Mouse (Mus musculus) E14TG2a.4 (cell line): Measurements from ENCODE around the gene Reps1.

Experiments
- H3K27me3 ChIP-seq: 2 replicates; pipeline ENCODE4 v1.6.1; 2014; ENCODE audit warnings: low read length, control low read depth; ENCODE audit not compliant: insufficient read depth
- H3K36me3 ChIP-seq: 2 replicates; pipeline ENCODE4 v1.6.1; 2014; ENCODE audit warnings: low read length, control low read depth; ENCODE audit not compliant: insufficient read depth
- H3K4me1 ChIP-seq: replicated peaks from 2 replicates; pipeline ENCODE4 v1.6.1; 2014; ENCODE audit warnings: low read depth, low read length, control low read depth
- H3K4me3 ChIP-seq: replicated peaks from 2 replicates; pipeline ENCODE4 v1.5.1; 2014; ENCODE audit warnings: mild to moderate bottlenecking, low read length
- H3K9me3 ChIP-seq: 2 replicates; pipeline ENCODE4 v1.6.1; 2014; ENCODE audit warnings: low read length, control low read depth
- CTCF ChIP-seq: conservative IDR thresholded peaks from 2 replicates; pipeline ENCODE4 v1.5.1; 2014; ENCODE audit warnings: low read length
- NANOG ChIP-seq: IDR thresholded peaks from 2 replicates; pipeline ENCODE4 v1.6.1; 2014; ENCODE audit warnings: borderline replicate concordance, low read length, mixed read lengths
- POU5F1 ChIP-seq: IDR thresholded peaks from 2 replicates; pipeline ENCODE4 v1.6.1; 2014; ENCODE audit warnings: low read length, borderline replicate concordance

The Reps1 gene

DNA sequence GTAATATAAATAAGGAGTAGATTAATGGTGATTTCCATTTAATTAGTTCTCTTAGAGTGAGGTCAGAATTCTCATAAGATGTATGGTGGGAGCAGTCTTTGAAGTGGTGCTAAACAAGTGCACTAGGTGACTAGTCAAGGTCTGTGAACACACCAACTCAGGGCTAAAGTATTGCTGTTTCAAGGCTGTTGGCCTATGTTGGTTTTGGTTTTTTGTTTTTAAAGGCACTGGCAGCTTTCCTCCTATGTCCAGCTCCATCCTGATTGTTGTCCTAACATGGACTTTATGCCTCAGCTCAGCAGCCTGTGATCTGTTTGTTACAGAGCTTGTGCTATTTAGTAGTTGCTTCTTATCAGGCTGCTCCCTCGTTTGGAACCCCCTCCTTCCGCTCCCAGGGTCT, 13.2 kb downstream of the Reps1 start:
- no peak overlapping the region for H3K4me3 ChIP-seq
- no peaks in the 10 kb centered on the region for H3K27me3 ChIP-seq
- TF ChIP-seq NANOG = no peak
- no peak for TF ChIP-seq POU5F1
- TF ChIP-seq CTCF = no peak
- H3K4me1 ChIP-seq = peaks cover 7% of the 10 kb centered on the region; the same call in 1 of the 2 replicates
- H3K36me3 ChIP-seq = no peaks in the 10 kb centered on the region
- no peaks in the 10 kb centered on the region for H3K9me3 ChIP-seq

GRCm38 (mm10) chr10:18069576-18069975, 13.9 kb downstream of the Reps1 start:
- Histone ChIP-seq H3K4me3 (no peak overlapping the region), H3K9me3 (no peaks in the 10 kb centered on the region), H3K27me3 (no peaks in the 10 kb centered on the region), H3K36me3 (no peaks in the 10 kb centered on the region), H3K4me1 (peaks cover 7% of the 10 kb centered on the region; the same call in 1 of the 2 replicates)
- TF ChIP-seq POU5F1 = no peak
- TF ChIP-seq NANOG = no peak
- no peak for TF ChIP-seq CTCF

GRCm38 (mm10) chr10:18070144-18070543, 14.5 kb downstream of the Reps1 start:
- no peaks in the 10 kb centered on the region for H3K36me3 ChIP-seq
- H3K4me1 ChIP-seq = peaks cover 7% of the 10 kb centered on the region; the same call in 1 of the 2 replicates
- H3K9me3 ChIP-seq = no peaks in the 10 kb centered on the region
- no peak for TF ChIP-seq POU5F1
- no peak for TF ChIP-seq CTCF
- TF ChIP-seq NANOG = no peak
- H3K4me3 ChIP-seq = no peak overlapping the region
- no peaks in the 10 kb centered on the region for H3K27me3 ChIP-seq

DNA sequence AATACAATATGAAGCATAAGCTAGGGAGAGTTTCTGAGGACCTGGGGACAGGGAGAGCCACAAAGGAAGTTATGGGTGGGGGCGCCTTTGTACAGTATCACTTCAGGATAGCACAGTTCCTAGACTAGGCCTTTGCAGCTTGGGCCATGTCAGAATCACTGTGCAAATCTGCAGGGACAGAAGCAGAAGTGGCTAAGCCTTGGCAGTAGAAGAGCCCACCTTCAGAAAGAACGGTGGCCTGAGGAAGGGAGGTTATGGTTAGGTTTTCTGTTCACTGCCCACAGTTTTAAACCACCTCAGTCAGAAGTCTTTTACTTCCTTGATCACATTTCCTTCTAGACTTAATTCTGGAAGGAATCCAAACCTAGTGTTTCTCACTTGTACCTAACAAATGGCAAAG, 15.0 kb downstream of the Reps1 start:
- no peak for TF ChIP-seq NANOG
- Histone ChIP-seq H3K36me3 (no peaks in the 10 kb centered on the region), H3K27me3 (no peaks in the 10 kb centered on the region), H3K4me3 (no peak overlapping the region), H3K4me1 (peaks cover 7% of the 10 kb centered on the region; the same call in 1 of the 2 replicates), H3K9me3 (no peaks in the 10 kb centered on the region)

DNA sequence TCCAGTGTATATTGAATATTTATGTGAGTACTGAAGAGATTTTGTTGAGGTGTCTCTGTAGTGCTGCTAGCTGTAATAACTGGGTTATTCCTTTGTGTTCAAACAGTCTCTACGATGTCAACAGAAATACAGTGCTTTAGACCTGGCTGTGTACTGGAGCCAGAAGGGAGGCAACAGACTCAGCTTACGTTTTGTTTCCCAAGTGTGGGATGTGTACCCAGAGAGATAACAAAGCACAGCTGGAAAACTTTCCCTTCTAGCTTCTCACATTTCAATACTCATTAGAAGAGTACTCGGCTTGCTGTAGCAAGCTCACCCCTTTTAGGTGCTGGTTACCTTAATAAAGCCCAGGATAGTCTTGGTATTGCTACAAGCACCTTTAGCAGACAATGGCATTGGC, 17.2 kb downstream of the Reps1 start:
- Histone ChIP-seq H3K36me3 (peaks cover 8% of the 10 kb centered on the region), H3K27me3 (no peaks in the 10 kb centered on the region), H3K9me3 (no peaks in the 10 kb centered on the region), H3K4me1 (peaks cover 7% of the 10 kb centered on the region; the same call in 1 of the 2 replicates), H3K4me3 (no peak overlapping the region)
- TF ChIP-seq CTCF = no peak
- TF ChIP-seq POU5F1 = no peak
- no peak for TF ChIP-seq NANOG

GRCm38 (mm10) chr10:18074383-18075075, 18.9 kb downstream of the Reps1 start:
- Histone ChIP-seq H3K4me1 (peaks cover 7% of the 10 kb centered on the region; the same call in 1 of the 2 replicates), H3K27me3 (no peaks in the 10 kb centered on the region), H3K4me3 (no peak overlapping the region), H3K9me3 (no peaks in the 10 kb centered on the region), H3K36me3 (peaks cover 8% of the 10 kb centered on the region)
- TF ChIP-seq CTCF (no peak), NANOG (no peak), POU5F1 (no peak)

- Histone ChIP-seq H3K4me3 (no peak overlapping the region), H3K27me3 (no peaks in the 10 kb centered on the region), H3K9me3 (no peaks in the 10 kb centered on the region), H3K4me1 (0 out of 2 replicates have a peak, but pooled peaks cover 3% of the 10 kb centered on the region), H3K36me3 (peaks cover 8% of the 10 kb centered on the region)
- no peak for TF ChIP-seq NANOG
- TF ChIP-seq CTCF = no peak
- no peak for TF ChIP-seq POU5F1
Observed at GRCm38 (mm10) chr10:18075845-18076244, 20.2 kb downstream of the Reps1 start.

GRCm38 (mm10) chr10:18081536-18081935, 25.9 kb downstream of the Reps1 start:
- Histone ChIP-seq H3K4me1 (no peaks in the 10 kb centered on the region), H3K9me3 (peaks cover 27% of the 10 kb centered on the region), H3K27me3 (no peaks in the 10 kb centered on the region), H3K4me3 (no peak overlapping the region), H3K36me3 (peaks cover 15% of the 10 kb centered on the region)
- no peak for TF ChIP-seq CTCF
- no peak for TF ChIP-seq POU5F1
- TF ChIP-seq NANOG = no peak

GRCm38 (mm10) chr10:18082772-18083171, 27.1 kb downstream of the Reps1 start:
- H3K36me3 ChIP-seq = peaks cover 7% of the 10 kb centered on the region
- no peaks in the 10 kb centered on the region for H3K4me1 ChIP-seq
- H3K4me3 ChIP-seq = no peak overlapping the region
- H3K27me3 ChIP-seq = no peaks in the 10 kb centered on the region
- TF ChIP-seq CTCF (no peak), NANOG (no peak), POU5F1 (no peak)
- H3K9me3 ChIP-seq = peaks cover 40% of the 10 kb centered on the region
